Mouse (Mus musculus) embryo, embryonic 11.5 days (tissue): Measurements from ENCODE around the gene Jakmip3.
A peak's percentile ranks its signal among the peaks of the same experiment; 100 is the strongest.

Source experiments
- DNase-seq: peaks from one replicate; pipeline ENCODE4 v3.0.0-alpha.2; 2012; ENCODE audit warnings: low read depth, low spot score

Gene Jakmip3

GRCm38 (mm10) chr7:138947741-138948140, 7.2 kb downstream of the Jakmip3 start:
- no peak for DNase-seq

DNA sequence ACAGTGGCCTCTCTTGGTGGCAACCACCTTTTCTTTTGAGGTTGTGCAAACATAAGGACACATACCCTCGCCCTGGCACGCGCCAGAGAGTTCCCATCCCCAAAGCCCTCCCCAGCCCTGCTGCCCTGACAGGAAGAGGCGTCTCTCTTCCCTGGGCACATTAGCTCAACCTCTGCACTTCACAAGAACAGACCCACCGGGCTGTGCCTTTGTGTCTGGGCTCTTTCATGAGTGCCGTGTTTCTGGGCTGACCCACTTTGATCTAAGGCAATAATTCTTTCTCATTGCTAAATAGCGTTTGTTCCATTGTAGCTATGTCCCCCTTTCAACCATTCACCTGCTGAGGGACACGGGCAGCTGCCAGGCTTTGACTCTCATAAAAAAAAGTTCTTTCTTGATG, 7.8 kb downstream of the Jakmip3 start:
- DNase-seq: no peak

- no peak for DNase-seq
Observed at GRCm38 (mm10) chr7:138955787-138956186, 15.3 kb downstream of the Jakmip3 start.

DNA sequence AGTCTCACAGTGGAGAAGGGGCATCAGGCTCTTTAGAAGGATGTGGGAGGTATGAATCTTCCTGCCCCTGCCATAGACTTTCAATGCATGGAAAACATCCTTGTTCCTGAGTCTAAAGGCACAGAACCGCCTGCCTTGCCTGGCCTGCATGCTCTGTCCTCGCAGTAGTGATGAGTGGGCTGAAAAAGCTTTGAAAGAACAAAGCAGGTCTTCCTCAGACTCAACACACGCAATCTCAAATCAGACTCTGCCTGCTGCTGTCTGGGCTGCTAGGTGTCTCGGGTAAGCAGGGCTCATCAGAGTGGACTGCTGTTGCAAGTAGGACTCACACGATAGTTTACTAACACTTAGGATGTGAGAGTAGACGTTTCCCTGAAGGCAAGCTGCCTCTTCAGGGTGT, 16.6 kb downstream of the Jakmip3 start:
- no peak for DNase-seq

- no peak for DNase-seq
Observed at GRCm38 (mm10) chr7:138959747-138960146, 19.2 kb downstream of the Jakmip3 start.

- DNase-seq: no peak
Observed at GRCm38 (mm10) chr7:138963756-138964155, 23.2 kb downstream of the Jakmip3 start.

- no peak for DNase-seq
Observed at GRCm38 (mm10) chr7:138968010-138968620, 27.6 kb downstream of the Jakmip3 start.

DNA sequence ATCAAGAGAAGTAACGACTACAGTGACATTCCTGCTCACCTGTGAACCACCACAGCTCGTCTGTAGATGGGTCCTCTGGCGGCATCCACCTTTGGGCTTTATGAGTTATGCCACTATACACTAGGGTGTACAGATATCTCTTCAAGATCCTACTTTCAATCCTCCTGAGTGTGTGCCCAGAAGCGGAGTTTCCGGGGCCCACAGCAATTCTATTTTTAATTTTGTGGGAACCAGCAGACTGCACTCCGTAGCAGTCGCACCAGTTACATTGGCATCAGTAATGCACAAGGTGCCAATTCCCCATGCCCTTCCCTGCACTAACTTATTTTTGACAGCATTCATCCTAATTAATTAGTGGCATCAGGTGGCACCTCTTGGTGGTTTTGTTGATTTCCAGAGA, 37.0 kb downstream of the Jakmip3 start:
- DNase-seq: no peak

DNA sequence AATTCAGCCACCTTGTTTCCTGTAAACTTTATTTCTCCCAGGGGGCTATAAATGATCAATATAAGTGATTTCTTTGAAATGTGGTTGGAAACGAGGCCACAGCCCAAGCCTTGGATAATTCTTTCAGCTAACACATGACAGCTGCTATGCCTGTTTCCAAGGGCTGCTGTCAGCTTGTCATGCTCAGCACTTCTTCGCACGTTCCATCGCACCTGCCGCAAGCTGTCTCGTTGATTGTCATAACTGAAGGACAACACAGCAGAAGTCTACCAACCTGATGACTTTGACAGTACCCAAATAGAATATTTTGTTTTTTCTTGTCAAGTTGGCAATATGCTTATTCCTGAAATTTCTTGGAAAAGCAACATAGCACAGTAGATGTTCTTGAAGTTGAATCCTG, 44.0 kb downstream of the Jakmip3 start:
- no peak for DNase-seq

DNA sequence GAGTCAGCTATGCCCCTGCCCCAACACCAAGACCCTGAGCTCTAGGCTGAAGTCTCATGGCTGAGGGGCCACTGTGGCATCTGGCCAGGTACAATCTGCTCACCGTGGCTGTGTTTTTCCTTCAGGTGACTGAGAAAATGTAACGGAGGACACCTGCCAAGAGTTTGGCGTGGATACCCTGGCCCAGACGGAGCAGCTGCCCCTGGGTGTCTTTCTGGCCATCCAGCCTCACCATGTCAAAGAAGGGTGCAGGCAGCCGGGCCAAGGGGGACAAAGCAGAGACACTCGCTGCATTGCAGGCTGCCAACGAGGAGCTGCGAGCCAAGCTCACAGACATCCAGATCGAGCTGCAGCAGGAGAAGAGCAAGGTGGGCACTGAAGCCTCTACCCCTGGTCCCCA, 48.6 kb downstream of the Jakmip3 start:
- no peak for DNase-seq

DNA sequence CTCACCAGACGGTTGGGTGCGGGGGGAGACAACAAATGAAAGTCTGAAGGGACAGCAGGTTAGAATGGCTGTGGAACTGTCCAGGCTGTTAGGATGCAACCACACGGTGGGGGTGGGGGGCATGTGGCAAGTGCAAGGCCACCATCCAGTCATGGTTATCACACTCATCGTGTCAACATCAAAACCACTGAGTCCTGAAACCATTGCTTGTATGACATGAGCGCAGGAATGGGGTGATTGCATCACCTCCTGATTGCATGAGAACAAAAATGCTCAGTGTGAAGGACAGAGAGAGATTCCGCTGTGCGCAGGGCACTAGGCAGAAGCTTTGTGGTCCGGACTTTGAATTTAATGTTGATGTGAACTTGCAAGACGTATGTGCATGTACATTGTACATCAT, 62.2 kb downstream of the Jakmip3 start:
- no peak for DNase-seq

GRCm38 (mm10) chr7:139003250-139003649, 62.7 kb downstream of the Jakmip3 start:
- no peak for DNase-seq

DNA sequence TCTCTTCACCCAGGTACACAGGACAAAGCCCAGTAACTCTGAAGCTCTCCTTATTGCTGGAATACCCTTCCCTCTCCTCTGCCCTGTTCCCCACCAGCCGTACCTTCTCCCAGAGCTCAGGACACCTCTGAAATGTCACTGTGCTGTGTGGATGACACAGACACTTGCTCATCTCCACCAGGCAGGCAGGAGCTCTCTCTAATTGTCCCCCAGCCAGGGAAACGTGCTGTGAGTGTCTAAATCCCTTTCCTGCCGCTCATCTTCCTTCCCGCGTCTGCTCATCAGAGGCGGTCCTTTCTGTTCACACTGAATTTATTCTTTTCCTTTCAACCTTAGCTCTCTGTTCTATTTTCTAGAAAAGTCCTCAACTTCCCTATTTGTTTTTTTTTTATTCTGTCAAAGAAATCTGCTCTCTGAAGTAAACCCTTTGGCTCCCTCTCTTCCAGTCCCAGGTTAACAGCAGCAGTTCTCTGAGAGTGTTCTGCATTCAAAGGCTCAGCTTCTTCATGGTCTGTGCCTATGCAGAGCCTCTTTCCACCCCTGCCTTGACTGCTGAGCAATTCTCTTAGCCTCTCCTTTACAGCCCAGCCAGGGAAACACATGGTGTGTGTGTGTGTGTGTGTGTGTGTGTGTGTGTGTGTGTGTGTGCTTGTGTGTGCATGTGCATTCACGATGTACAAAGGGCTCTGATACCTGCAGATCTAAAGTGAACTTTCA, 69.4 kb downstream of the Jakmip3 start:
- no peak for DNase-seq

GRCm38 (mm10) chr7:139011027-139011426, 70.5 kb downstream of the Jakmip3 start:
- peak; percentile 46 for DNase-seq

GRCm38 (mm10) chr7:139011586-139011985, 71.1 kb downstream of the Jakmip3 start:
- no peak for DNase-seq

DNA sequence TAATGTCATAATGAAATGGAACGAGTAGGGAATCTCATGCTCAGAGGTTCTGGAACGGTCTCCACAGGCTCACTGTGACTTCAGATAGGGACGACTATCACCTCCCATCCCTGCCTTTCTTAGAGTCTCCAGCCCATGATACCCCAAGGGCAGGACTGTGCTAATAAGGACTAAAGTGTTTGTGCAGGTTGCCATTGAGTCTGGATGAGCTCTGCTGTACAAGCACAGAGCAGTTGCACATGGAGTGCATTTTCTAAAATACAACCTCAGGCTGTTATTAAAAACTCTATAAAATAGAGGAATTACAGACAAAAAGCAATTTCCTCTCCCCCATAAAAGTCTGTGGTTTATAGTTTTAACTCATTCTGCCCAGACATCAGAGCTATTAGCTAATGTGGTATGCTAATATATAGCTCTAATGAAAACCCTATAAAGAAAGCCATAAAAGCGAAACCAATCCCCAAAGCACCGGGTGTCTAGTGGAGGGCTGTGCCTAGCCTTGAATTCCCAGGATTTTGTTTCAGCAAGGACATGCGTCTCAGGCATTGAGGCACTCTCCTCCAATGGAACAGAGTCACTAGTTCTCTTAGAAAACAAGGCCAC, 72.3 kb downstream of the Jakmip3 start:
- DNase-seq: no peak

- no peak for DNase-seq
Observed at GRCm38 (mm10) chr7:139015143-139015542, 74.6 kb downstream of the Jakmip3 start.

DNA sequence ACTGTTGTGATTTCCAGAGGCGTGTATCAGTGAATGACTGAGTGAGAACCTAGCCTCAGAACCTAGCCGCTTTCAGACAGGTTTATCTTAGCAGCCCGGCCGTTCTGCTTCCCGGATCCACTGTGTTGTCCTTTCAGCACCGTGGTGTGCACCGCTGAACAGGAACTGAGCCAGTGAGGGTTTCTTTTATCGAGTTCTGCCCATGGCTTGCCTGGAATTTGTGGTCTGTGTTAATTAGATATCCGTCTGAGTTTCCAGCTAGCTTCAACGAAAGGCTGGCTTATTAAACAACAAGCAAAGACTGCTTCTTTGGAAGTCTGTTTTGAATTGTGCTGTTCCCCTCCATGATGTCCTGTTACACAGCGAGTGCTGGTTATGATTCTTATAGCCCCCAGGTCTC, 75.8 kb downstream of the Jakmip3 start:
- no peak for DNase-seq

DNA sequence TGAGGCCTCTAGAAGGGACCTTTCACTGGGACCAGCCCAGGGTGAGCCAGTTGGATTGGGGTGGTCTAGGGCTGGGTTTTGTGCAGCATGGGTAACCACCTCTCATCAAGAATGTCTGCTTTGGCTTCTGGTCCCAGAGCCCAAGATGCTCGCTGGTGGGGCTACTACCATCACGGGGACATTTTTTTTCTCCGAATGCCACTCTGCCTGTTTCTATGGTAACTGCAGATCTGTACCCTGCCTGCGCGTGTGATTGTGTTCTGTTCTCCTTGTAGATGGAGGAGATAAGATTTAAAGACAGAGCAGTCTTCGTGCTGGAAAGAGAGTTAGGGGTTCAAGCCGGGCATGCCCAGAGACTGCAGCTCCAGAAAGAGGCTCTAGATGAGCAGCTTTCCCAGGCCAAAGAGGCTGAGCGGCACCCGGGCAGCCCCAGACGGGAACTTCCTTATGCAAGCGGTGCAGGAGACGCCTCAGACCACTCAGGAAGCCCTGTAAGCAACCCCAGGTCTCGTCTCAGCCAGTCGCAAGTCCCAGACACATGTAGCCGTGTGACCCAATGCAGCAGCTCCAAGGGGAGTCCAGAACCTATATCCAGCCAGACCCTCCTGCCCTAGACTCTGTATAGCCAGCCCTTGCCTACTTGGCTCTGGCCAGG, 76.8 kb downstream of the Jakmip3 start:
- DNase-seq: no peak

DNA sequence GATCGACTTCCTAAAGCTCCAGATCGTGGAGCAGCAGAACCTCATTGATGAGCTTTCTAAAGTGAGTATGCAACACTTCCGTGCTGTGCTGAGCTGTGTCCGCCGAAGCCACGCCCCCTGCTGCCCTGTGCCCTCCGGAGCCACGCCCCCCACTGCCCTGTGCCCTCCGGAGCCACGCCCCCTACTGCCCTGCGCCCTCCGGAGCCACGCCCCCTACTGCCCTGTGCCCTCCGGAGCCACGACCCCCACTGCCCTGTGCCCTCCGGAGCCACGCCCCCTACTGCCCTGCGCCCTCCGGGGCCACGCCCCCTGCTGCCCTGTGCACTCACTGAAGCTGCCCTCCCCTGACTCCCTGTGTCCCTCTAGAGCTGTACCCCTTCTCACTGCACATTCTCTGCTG, 80.4 kb downstream of the Jakmip3 start:
- no peak for DNase-seq

- no peak for DNase-seq
Observed at GRCm38 (mm10) chr7:139021326-139021725, 80.8 kb downstream of the Jakmip3 start.

- DNase-seq: no peak
Observed at GRCm38 (mm10) chr7:139027136-139027535, 86.6 kb downstream of the Jakmip3 start.

DNA sequence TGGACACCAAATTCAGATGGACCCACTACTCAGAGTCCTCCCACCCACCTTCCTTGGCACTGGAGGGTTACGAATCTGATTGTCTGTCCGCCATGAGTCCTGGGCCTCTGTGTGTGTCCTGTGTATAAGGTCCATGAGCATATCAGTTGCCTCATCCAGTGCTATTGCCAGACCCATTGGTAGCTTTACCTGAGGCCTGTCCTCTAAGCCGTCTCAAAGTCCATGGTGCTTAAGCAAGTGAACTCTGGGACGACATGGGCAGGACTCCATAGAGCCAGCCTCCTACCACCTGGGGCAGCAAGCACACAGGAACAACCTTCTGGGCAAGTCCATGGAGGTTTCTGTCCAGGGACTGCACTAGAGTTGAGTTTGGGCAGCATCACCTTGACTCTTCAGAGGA, 90.7 kb downstream of the Jakmip3 start:
- DNase-seq: no peak
